Mouse (Mus musculus) bone marrow, adult 2 months (tissue): ENCODE results near the gene Lrch1.

Source experiments
- CTCF ChIP-seq: fragments of 200-500 bp; IDR thresholded peaks from 2 replicates; pipeline ENCODE4 v1.5.1; 2011; ENCODE audit warnings: low read length, control low read depth; ENCODE audit not compliant: control insufficient read depth, insufficient read depth
- POLR2A ChIP-seq: fragments of 200-500 bp; IDR thresholded peaks from 2 replicates; pipeline ENCODE4 v1.6.1; 2011; ENCODE audit warnings: low read depth, mild to moderate bottlenecking, control low read depth, low read length, borderline replicate concordance; ENCODE audit not compliant: control insufficient read depth

GRCm38 (mm10) chr14:74956234-74956633 is 8.6 kb upstream of the Lrch1 start:
- TF ChIP-seq POLR2A (no peak), CTCF (no peak)
